Comparison of ENCODE assay signal across 11 mouse cellular contexts in genomic region chr15:77581681-77582080, GRCm38 (mm10). TPM values are rescaled to one million over a fixed set of nuclear protein-coding genes. Genes with fewer than 3 reads are reported as not detected.
DNase-seq lines count a peak whose midpoint lies in the region; ATAC-seq lines count a peak whose summit lies in the region.
"Had no signal": no experiment of that assay in that cellular context is flagged by ENCODE, and none has a peak within 500 bp of the region (broad histone marks: within the 10 kb centered on the region; RNA-seq: fewer than 3 reads in every experiment).

No protein-coding gene starts in this region.

- H3K27me3 ChIP-seq in forebrain, embryonic 14.5 days (replicated peaks; ENCODE audit: control insufficient read depth, insufficient read depth, low read length): no peaks in the 10 kb centered on the region
- H3K27me3 ChIP-seq in forebrain, embryonic 10.5 days (ENCODE audit: poor library complexity, severe bottlenecking): no peaks in the 10 kb centered on the region
- H3K27me3 ChIP-seq in lung, embryonic 16.5 days (ENCODE audit: control insufficient read depth, insufficient read depth, low read depth, low read length): no peaks in the 10 kb centered on the region
- no peaks in the 10 kb centered on the region for H3K27me3 ChIP-seq in liver, embryonic 12.5 days (replicated peaks)

- no peaks in the 10 kb centered on the region for H3K36me3 ChIP-seq in forebrain, embryonic 14.5 days (ENCODE audit: control insufficient read depth, insufficient read depth, low read length)
- H3K36me3 ChIP-seq in forebrain, embryonic 10.5 days (replicated peaks): no peaks in the 10 kb centered on the region
- no peaks in the 10 kb centered on the region for H3K36me3 ChIP-seq in lung, embryonic 16.5 days (ENCODE audit: control insufficient read depth, insufficient read depth, low read length)
- H3K36me3 ChIP-seq in liver, embryonic 12.5 days: no peaks in the 10 kb centered on the region

- no peak for ATAC-seq in forebrain, embryonic 14.5 days
- ATAC-seq in lung, embryonic 16.5 days (ENCODE audit: low read depth): peak; percentile 88
- no peak for ATAC-seq in liver, embryonic 12.5 days

- DNase-seq in forebrain, embryonic 14.5 days (ENCODE audit: low spot score): peak; percentile 48
- no peak for DNase-seq in forebrain, embryonic 10.5 days (ENCODE audit: extremely low spot score, low spot score)
- peak; percentile 10 for DNase-seq in brain, adult 2 months (ENCODE audit: low read depth, low spot score)
- DNase-seq in heart, postnatal 10 days: peak; percentile 73
- no peak for DNase-seq in thymus, adult 18-20 months
- DNase-seq in B cell, adult 2 months: no peak

- H3K4me3 ChIP-seq in forebrain, embryonic 14.5 days (ENCODE audit: low read depth, low read length): no peak overlapping the region
- H3K4me3 ChIP-seq in forebrain, embryonic 10.5 days: no peak overlapping the region
- no peak overlapping the region for H3K4me3 ChIP-seq in lung, embryonic 16.5 days (ENCODE audit: low read length)
- H3K4me3 ChIP-seq in liver, embryonic 12.5 days: no peak overlapping the region

- no peak overlapping the region for H3K9ac ChIP-seq in forebrain, embryonic 14.5 days (ENCODE audit: low read length)
- H3K9ac ChIP-seq in lung, embryonic 16.5 days (ENCODE audit: low read length): no peak overlapping the region
- no peak overlapping the region for H3K9ac ChIP-seq in liver, embryonic 12.5 days

- no peaks in the 10 kb centered on the region for H3K4me1 ChIP-seq in forebrain, embryonic 14.5 days (ENCODE audit: control insufficient read depth, insufficient read depth, low read length)
- H3K4me1 ChIP-seq in forebrain, embryonic 10.5 days: no peaks in the 10 kb centered on the region
- H3K4me1 ChIP-seq in lung, embryonic 16.5 days (replicated peaks; ENCODE audit: control insufficient read depth, insufficient read depth, low read length): no peaks in the 10 kb centered on the region
- no peaks in the 10 kb centered on the region for H3K4me1 ChIP-seq in liver, embryonic 12.5 days

- no peak overlapping the region for H3K4me2 ChIP-seq in forebrain, embryonic 14.5 days (ENCODE audit: low read length)
- no peak overlapping the region for H3K4me2 ChIP-seq in lung, embryonic 16.5 days (ENCODE audit: low read depth, low read length)
- H3K4me2 ChIP-seq in liver, embryonic 12.5 days: no peak overlapping the region

- WGBS in forebrain, embryonic 14.5 days: 5% methylated on average over 1 of the region's 1 CpGs
- WGBS in forebrain, embryonic 10.5 days: 70% methylated on average over 1 of the region's 1 CpGs
- WGBS in lung, embryonic 16.5 days: 20% methylated on average over 1 of the region's 1 CpGs
- 46% methylated on average over 1 of the region's 1 CpGs for WGBS in liver, embryonic 12.5 days (ENCODE audit: insufficient replicate concordance)

- H3K9me3 ChIP-seq in forebrain, embryonic 14.5 days (replicated peaks; ENCODE audit: control insufficient read depth, low read length): peaks cover 3% of the 10 kb centered on the region; the same call in 1 of the 2 replicates
- peaks cover 6% of the 10 kb centered on the region for H3K9me3 ChIP-seq in forebrain, embryonic 10.5 days
- H3K9me3 ChIP-seq in lung, embryonic 16.5 days (ENCODE audit: control insufficient read depth, low read length): 0 out of 2 replicates have a peak, but pooled peaks cover 3% of the 10 kb centered on the region
- H3K9me3 ChIP-seq in liver, embryonic 12.5 days (replicated peaks): no peaks in the 10 kb centered on the region

- intact Hi-C loops in heart, postnatal 10 days (cut with DNase I): no loop called here

- H3K27ac ChIP-seq in forebrain, embryonic 14.5 days (ENCODE audit: low read depth, low read length): no peak overlapping the region
- no peak overlapping the region for H3K27ac ChIP-seq in forebrain, embryonic 10.5 days
- peak overlapping the region; percentile 46; the same call in 1 of the 2 replicates for H3K27ac ChIP-seq in lung, embryonic 16.5 days (ENCODE audit: low read length)
- no peak overlapping the region for H3K27ac ChIP-seq in liver, embryonic 12.5 days

RNA-seq across cellular contexts. Expression of gene Apol10b, which starts 14.2 kb away (rescaled TPM):
- polyA plus RNA-seq in forebrain, embryonic 14.5 days (2014; fragmentation: Nextera tagmentation; extraction: Ambion mirVana): 0.09 TPM in 1 of 2 replicates, not detected in the other
- polyA plus RNA-seq in forebrain, embryonic 10.5 days (2016; fragmentation: Nextera tagmentation; extraction: Ambion mirVana): not detected in 2 replicates
- under 1 TPM; 0.22 to 0.36 TPM for total RNA-seq in heart, postnatal 10 days (2021)
- polyA plus RNA-seq in lung, embryonic 16.5 days (2015; fragmentation: Nextera tagmentation; extraction: Ambion mirVana): 0.06 and 0.09 TPM in 2 replicates
- polyA plus RNA-seq in liver, embryonic 12.5 days (2016; fragmentation: Nextera tagmentation; extraction: Ambion mirVana): not detected in 2 replicates
- total RNA-seq: neutrophil, adult 5-6 weeks had no signal

RNA-seq across cellular contexts. Expression of gene Gm36245, which starts 17.4 kb away (rescaled TPM):
- not detected in 2 replicates for polyA plus RNA-seq in forebrain, embryonic 14.5 days (2014; fragmentation: Nextera tagmentation; extraction: Ambion mirVana)
- polyA plus RNA-seq in forebrain, embryonic 10.5 days (2016; fragmentation: Nextera tagmentation; extraction: Ambion mirVana): not detected in 2 replicates
- not detected for total RNA-seq in heart, postnatal 10 days (2021)
- polyA plus RNA-seq in lung, embryonic 16.5 days (2015; fragmentation: Nextera tagmentation; extraction: Ambion mirVana): not detected in 2 replicates
- polyA plus RNA-seq in liver, embryonic 12.5 days (2016; fragmentation: Nextera tagmentation; extraction: Ambion mirVana): not detected in 2 replicates
- total RNA-seq: gastrocnemius, postnatal 4 days; liver, adult 2 months; neutrophil, adult 5-6 weeks had no signal
- polyA plus RNA-seq: liver, adult 2 months had no signal

RNA-seq across cellular contexts. Expression of gene 1700025B11Rik, which starts 20.0 kb away (rescaled TPM):
- not detected in 2 replicates for polyA plus RNA-seq in forebrain, embryonic 14.5 days (2014; fragmentation: Nextera tagmentation; extraction: Ambion mirVana)
- not detected in 2 replicates for polyA plus RNA-seq in forebrain, embryonic 10.5 days (2016; fragmentation: Nextera tagmentation; extraction: Ambion mirVana)
- not detected for total RNA-seq in heart, postnatal 10 days (2021)
- not detected in 2 replicates for polyA plus RNA-seq in lung, embryonic 16.5 days (2015; fragmentation: Nextera tagmentation; extraction: Ambion mirVana)
- polyA plus RNA-seq in liver, embryonic 12.5 days (2016; fragmentation: Nextera tagmentation; extraction: Ambion mirVana): not detected in 2 replicates
- total RNA-seq: gastrocnemius, postnatal 4 days; liver, adult 2 months; neutrophil, adult 5-6 weeks had no signal
- polyA plus RNA-seq: liver, adult 2 months had no signal

RNA-seq across cellular contexts. Expression of gene Apol7c, which starts 48.6 kb away (rescaled TPM):
- not detected in 2 replicates for polyA plus RNA-seq in forebrain, embryonic 14.5 days (2014; fragmentation: Nextera tagmentation; extraction: Ambion mirVana)
- polyA plus RNA-seq in forebrain, embryonic 10.5 days (2016; fragmentation: Nextera tagmentation; extraction: Ambion mirVana): not detected in 2 replicates
- total RNA-seq in heart, postnatal 10 days (2021): not detected
- not detected in 2 replicates for polyA plus RNA-seq in lung, embryonic 16.5 days (2015; fragmentation: Nextera tagmentation; extraction: Ambion mirVana)
- polyA plus RNA-seq in liver, embryonic 12.5 days (2016; fragmentation: Nextera tagmentation; extraction: Ambion mirVana): not detected in 2 replicates
- total RNA-seq: gastrocnemius, postnatal 4 days; liver, adult 2 months; neutrophil, adult 5-6 weeks had no signal

Comparison
In these comparisons a context has a peak if more than half of its experiments do, and no peak if none do; other contexts are left out.
1. DNase-seq: peak in forebrain, embryonic 14.5 days (single experiment), brain, adult 2 months (single experiment) and heart, postnatal 10 days (2 of 2); none in forebrain, embryonic 10.5 days (single experiment), thymus, adult 18-20 months (0 of 2) and B cell, adult 2 months (0 of 2).